Mouse (Mus musculus): ENCODE results near the gene Klf11.

- TF ChIP-seq POLR2A (IDR thresholded peaks at IDR 0.05; ENCODE audit: insufficient read depth, low read depth, low read length) (no peak), CTCF (IDR thresholded peaks at IDR 0.05; ENCODE audit: insufficient read depth, low read depth, low read length) (no peak)
Observed at GRCm38 (mm10) chr12:24709831-24710508, 58.9 kb downstream of the Klf11 start.

Data from olfactory bulb, adult 2 months (tissue).